Mouse (Mus musculus) lung, postnatal 36 days (tissue): Measurements from ENCODE around the gene Gm20388.
A peak's percentile ranks its signal among the peaks of the same experiment; 100 is the strongest.

Experiments
- DNase-seq: peaks from one replicate; pipeline ENCODE4 v3.0.0; 2022; ENCODE audit warnings: mixed read lengths

Gm20388 gene

DNA sequence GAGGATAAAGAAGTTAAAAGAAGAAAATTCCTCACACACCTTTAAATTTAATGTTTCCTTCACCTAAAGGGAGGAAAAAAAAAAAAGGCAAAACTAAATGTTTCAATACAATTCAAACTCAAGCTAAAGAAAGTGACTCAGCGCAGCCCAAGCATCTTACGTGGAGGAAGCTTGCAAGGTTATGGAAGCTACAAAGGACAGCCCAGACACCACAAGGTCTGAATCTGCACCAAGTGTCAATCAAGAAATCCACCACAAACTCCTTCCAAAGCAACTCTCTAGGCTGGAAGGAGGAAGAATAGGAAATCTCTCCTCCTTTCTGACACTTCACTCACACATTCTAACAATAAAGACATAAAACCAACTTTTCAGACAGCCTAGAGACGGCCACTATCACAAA, 3068.8 kb downstream of the Gm20388 start:
- DNase-seq: no peak

DNA sequence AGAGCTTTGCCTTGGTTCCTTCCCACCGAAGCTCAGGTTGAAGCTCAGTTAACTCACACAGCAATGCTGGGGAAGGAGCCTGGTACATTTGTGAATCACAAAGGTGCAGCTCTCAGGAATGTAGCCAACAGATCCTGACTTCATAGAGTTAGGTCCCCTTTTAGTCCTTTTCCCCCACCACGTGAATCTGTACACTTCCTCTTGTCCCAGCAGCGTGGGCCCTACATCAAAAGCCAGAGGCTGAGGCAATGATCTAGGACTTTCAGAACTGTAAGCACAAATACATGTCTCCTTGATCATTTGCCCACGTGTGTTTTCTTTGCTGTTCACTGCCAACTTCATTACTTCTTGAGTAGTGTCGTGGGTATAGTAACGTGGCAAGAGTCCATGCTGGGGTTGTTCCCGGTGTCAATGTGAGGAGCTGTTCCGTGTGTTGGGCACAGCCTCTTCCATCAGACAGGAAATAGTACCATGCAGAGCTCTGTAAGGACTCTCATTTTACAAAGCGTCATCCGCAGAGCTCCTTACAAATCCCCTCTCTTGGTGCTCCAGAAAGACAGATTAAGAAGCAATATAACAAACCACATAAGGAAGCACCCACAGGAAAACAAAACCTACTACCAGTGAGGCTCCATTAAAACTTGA, 3069.3 kb downstream of the Gm20388 start:
- peak; percentile 60 for DNase-seq

DNA sequence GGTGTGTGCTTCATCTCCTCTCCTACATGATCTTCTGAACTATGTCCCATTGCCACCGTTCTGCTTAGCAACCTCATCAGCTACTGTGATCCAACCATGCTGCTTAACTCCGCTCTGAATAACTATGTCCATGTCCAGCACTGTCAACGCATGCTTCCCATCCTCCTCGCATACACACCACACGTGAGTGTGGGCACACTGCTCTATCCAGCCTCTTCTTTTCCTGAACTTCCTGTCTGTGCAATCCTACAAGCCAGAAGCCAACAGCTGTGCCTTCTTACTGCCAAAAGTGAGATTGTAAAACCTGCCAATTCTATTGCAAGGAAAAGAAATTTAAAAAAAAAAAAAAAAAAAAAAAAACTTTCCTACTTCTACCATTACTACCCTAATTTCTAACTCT, 3071.0 kb downstream of the Gm20388 start:
- peak; percentile 36 for DNase-seq

DNA sequence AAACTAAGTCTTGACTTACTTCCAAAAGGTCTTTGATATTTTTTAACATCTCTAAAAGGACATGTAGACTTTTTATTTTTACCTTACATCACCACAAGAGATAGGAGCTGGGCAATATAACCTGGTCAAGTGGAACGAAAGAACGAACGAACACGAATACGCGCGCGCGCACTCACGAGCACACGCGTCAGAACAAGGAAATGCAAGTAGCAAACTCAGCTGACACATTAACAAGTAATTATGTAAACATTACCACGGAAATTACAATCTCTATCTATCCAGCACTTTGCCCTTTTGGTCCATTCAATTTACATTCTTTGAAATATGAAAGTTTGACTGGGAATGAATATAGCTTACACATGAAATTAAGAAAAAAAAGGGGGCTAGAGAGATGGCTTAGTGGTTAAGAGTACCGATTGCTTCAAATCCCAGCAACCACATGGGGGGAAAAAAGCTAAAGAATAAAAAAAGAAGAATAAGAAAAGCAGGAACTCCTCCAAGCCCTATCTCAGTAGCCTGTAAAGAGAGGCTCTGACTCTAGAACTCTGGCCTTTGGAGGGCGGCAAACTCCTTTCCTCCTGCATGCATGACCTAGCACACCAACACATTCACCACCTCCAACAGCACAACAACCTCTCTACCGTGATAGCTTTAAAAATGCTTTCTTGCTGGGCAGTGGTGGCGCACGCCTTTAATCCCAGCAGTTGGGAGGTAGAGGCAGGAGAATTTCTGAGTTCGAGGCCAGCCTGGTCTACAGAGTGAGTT, 3072.7 kb downstream of the Gm20388 start:
- peak; percentile 37 for DNase-seq

DNA sequence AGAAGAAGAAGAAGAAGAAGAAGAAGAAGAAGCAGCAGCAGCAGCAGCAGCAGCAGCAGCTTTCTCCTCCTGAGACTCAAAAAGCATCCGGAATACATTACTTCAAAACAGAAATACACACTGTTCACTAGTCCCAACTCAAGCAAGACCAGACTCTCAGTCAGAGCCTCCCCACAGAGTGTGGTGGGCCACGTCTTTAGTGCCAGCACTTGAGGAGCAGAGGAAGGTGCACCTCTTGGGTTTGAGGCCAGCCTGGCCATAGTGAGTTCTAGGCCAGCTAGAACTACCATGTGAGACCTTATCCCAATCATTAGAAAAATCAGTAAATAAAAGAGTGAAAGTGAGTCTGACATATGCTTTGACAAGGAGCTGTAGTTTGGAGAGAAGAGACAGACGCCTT, 3073.5 kb downstream of the Gm20388 start:
- no peak for DNase-seq

DNA sequence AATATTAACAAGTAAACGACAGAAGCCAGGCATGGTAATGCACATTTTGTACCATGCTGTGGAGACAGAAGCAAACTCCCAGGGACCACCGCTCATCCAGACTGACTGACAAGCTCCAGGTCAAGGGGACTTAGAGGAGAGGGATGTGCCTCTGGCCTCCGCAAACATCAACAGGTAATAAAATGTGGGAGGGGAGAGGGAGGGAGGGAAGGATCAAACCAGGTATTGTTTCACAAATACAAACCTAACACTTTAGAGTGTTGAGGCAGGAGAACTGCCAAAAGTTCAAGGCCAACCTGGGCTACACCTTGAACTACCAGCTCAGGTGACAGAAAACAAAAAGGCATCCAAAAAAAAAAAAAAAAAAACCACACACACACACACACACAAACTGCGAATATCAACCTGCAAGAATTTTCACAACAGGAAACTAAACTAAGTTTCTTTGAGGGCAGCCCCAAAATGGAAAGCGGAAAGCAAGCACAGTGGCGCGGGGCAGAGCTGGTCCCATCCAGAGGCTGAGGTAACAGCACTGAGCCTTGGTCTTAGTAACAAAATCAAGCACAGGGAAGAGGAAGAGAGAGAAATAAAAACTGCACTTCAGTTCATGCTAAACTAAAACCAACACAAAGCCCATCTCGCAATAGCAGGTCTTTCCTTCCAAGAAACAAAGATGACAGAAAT, 3076.0 kb downstream of the Gm20388 start:
- no peak for DNase-seq

DNA sequence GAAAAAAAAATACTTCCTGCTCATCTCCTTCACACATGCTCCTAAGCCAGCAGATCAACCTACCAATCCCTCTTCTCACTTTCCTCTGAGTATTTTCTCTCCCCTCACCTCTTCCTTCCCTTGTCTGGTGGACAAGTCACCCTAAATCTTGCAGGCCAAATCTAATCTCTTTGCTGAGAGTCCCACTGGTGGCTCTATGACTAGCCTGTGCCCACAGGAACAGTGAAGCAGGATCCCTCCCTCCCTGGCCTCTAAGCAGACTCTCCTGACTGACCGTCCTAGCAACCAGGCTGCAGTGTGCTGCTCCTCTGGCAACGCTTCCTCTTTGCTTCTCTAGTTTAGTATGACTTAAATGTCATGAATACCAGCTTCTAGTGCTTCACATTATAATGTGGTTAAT, 3076.6 kb downstream of the Gm20388 start:
- no peak for DNase-seq

DNA sequence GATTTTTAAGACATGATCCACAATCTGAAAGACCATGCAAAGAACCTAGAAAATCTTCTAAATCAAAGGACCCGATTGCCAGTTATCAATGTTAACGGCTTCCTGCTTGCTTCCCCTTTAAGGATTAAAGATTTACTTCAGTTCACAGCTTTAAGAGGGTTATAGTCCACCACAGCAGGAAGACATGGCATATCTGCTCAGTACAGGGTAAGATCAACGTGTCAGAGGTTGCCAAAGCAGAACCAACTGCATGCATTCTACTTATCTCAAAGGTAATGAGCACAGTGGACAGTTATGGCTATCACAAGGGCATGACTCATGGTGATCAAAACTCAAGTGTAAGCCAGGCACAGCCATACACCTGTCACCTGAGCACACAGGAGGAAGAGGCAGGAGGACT, 3078.3 kb downstream of the Gm20388 start:
- DNase-seq: no peak

DNA sequence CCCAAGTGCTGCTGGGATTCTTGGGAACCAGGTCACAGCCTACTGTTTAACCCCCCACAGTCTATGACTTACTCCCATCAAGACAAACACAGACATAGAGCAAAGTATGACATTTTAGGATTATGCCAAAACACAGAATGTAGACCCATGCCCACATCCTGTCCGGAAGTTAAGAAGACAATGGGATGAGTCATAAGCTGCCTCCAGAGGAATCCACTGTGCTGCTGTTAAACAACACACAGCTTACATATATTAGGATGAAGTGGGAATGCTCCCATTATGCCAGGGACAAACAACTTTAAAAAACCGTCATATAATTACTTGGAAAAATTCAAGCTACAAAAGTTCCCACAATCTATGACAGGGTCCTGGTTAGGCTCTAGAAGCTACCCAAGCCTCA, 3079.3 kb downstream of the Gm20388 start:
- DNase-seq: no peak

DNA sequence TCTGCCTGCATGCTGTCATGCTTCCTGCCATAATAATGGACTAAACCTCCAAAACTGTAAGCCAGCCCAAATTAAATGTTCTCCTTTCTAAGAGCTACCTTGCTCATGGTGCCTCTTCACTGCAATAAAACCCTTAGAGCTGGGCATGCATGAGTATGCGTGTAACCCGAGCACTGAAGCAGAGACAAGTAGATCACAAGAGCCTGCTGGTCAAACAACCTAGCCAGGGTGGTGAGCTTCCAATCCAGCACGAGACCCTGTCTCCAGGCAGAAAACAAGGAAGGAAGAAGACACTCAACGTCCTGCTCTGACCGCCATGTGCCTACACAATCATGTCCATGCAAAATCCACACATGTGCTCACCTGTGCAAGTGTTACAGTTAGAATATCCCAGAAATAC, 3080.7 kb downstream of the Gm20388 start:
- DNase-seq: no peak

DNA sequence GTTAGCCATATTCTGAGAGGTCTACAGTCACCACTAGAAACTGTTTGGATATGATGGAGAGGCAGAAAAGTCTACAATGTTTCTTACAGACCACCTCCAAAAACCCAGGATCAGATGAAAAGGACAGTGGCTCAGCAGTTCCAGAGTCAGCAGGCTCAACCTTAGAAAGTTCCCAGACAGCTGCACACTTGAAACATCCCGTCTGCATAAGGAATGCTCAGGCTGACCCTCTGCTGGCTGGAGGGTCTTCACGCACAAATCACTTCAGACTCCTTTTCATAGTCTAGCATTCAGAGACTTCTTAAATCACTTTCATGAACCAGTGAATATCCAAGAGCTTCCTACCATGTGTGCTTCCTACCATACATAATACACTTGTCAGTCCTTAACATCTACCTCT, 3081.7 kb downstream of the Gm20388 start:
- DNase-seq: no peak

DNA sequence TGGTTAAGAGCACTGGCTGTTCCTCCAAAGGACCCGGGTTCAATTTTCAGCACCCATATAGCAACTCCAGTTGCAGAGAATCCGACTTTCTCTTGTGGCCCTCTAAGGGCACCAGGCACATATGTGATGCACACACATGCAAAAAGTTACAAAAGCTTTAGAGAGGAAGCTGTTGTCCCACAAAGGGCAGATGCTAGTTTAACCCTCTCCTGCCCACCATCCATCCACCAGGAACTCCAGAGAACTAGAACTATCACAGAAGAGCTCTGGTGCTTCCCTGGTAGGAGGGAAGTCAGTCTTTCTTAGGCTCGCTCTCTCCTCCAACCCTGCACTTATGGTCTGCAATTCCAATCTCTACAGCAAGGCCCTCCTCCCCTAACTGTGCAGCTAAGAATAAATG, 3082.4 kb downstream of the Gm20388 start:
- no peak for DNase-seq

DNA sequence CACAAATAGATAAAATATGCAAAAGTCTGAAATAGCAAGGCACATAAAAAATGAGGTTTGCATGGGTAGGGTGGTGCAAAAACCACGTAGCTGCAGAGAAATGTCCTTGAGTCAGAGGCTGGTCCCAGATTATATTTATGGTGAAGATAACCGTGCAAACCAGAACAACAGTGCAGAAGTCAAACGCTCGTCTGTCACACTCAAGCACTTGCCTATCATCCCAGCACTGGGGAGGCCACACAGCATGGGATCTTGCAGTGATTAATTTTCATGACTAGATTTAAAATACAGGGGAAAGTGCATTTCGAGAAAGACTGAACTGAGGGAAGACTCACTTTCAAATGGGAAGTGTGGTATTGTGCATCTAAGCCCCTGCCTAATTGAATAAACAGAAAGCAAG, 3083.1 kb downstream of the Gm20388 start:
- no peak for DNase-seq

DNA sequence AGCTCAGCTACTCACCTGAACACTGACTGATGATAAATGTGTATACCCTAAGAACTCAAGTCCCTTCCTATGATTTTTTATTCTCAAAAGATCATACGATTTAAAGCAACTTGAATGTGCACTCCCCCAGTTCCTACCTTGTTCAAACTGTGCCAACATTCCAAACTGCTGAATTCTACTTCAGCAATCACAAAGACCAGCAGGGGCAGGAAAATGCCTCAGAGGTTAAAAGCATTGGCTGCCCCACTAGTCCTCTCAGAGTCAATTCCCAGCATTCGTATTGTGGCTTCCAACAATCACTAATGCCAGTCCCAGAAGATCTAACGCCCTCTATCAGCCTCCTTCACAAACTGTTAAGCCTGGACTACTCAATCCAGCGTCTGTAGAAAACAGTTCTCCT, 3087.3 kb downstream of the Gm20388 start:
- no peak for DNase-seq

DNA sequence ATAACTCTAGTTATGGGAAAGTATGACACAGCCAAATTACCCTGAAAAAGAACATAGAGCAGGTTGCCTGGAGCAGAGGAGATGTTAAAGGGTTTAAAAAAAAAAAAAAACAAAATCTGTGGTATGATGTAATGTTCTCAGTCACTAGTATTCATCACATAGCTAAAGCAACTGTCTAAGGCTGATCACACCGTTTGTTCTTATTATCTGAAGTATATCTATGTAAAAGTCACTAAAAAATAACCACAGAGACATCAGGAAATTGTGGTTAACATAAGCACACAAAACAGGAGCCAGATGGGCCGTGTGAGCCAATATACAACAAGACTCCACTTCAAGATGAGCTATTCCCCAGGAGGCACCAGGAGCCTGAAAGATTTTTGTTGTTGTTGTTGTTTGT, 3089.7 kb downstream of the Gm20388 start:
- no peak for DNase-seq

DNA sequence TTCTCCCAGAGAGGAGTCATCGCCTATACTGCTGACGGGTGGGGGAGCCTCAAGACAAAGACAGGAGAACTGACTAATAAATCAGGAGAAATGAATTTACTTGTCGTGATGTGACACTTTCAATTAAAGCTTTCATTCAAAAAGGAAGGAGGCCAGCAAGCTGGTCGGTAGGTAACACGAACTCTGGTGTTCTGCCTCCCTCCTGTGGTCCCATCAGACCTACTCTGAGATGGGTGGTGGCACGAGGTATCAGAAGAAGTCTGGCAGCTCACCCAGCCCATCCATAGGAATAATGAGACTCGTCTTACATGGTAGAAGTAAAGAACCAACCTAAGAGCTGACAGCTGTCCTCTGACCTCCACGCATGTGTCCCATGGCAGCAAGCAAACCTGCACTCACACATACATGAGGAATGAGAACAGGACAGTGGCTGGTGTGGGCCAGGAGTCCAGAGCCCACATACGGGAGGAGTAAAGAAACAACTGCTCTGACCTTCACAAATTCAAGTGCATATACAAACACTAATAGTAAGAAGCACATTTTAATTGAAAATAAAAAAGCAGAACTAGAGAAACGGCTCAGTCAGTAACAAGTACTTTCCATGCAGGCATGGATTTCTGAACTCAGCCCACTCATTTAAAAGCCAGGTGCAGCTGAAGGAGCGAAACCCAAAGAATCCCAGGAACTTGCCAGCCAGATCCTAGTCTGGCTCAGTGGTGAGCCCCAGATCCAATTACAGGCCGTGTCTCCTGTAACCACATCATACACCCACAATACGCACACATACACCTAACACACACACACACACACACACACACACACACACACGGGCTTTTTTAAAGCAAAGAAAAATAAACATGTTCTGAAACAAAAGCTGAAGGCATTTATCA, 3093.6 kb downstream of the Gm20388 start:
- no peak for DNase-seq

DNA sequence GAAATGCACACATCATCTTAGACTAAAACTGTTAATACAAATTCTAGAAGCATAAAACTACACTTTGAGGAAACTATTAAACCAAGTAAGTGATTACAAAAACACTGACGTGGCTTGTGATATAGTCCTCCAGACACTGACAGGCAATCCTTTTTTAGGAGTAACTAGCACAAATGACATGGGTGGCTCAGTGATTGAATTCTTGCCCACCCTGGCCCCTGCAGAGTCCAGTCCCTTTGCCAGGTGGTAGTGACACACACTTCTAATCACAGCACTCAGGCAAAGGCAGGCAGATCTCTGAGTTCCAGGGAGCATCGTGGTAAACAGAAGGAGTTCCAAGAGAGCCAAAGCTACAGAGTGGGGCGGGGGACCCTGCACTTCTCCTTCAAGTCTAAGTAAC, 3094.7 kb downstream of the Gm20388 start:
- DNase-seq: no peak

DNA sequence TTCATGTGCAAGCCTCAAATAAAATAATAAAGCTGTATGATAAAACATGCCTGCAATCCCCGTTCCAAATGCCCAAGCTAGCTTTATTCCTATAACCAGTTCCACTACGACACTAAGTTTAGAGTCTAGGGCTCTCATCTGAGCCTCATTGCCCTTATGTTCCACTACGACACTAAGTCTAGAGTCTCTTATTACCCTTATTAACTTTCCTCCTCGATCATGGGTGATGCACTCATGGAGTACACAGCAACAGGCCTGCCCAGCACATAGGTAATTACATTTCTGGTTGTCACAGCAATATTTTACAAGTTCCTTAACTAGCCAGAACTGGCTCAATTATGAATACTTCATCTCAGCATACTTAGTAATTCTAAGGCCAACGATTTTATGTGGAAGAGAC, 3095.2 kb downstream of the Gm20388 start:
- no peak for DNase-seq

DNA sequence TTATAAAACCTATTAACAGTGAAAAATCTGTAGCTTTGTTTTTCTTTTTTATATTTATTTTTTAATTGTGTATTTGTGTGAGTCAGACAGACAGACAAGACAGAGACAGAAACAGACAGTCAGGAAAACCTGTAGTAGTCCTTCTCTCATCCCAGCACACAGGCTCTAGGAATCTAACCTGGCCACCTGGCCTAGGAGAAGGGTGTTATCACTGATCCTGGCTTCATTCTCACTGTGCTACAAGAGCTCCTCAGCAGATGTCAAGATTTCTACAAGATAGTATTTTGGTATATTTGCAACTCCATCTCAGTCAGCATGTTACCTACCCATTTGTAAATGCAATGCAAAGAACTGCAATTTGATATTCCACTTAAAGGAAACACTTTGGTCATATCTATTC, 3100.7 kb downstream of the Gm20388 start:
- no peak for DNase-seq

DNA sequence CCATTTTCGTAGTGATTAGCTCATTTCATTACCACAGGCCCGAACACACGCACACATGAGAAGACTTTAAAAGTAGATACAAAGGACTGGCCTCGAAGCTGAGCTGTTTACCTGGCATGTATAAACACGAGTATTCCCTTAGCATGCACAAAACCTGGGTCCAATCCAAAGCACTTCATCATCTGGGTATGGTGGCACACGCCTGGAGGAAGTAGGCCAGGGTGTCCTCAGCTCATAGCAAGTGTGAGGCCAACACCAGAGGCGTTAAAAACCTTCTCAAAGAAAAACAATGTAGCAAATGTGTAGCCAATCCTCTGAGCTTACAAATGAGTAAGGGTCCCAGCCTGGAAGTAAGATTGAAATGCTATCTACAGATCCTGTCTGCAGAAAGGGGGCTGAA, 3103.8 kb downstream of the Gm20388 start:
- no peak for DNase-seq

DNA sequence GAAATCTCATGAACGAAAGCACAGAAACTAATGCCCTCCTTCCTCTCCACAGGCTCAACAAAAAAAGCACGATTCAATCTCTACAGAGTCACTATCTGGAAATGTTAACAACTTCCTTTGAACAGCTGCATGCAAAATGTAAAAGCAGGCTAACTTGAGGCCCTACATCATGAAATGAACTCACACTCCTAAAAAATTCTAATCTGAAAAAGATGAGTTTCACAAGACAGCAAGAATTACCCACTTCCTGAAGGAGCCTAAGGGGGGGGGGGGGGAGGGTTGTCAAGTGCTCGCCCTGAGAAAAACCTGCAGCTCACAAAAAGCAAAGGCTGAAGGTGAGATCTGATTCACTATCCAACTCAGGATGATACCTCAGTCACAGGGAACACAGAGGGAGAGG, 3104.4 kb downstream of the Gm20388 start:
- DNase-seq: no peak

DNA sequence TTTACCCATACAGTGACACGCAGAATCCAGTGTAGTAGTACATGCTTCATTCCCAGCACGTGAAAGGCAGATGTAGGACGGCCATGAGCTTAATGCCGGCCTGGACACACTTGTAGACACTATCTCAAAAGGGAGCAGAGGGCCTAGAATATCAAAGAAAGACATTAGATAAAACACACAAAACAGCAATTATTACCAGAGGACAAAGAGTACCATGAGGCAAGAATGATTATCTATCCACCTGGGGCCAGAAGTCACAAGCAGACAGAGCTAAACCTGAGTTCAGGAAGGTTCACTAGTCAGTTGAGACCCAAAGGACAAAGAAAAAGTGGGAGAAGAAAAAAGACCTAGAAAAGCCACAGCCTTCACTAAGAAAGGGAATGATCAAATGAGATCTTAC, 3106.5 kb downstream of the Gm20388 start:
- no peak for DNase-seq

DNA sequence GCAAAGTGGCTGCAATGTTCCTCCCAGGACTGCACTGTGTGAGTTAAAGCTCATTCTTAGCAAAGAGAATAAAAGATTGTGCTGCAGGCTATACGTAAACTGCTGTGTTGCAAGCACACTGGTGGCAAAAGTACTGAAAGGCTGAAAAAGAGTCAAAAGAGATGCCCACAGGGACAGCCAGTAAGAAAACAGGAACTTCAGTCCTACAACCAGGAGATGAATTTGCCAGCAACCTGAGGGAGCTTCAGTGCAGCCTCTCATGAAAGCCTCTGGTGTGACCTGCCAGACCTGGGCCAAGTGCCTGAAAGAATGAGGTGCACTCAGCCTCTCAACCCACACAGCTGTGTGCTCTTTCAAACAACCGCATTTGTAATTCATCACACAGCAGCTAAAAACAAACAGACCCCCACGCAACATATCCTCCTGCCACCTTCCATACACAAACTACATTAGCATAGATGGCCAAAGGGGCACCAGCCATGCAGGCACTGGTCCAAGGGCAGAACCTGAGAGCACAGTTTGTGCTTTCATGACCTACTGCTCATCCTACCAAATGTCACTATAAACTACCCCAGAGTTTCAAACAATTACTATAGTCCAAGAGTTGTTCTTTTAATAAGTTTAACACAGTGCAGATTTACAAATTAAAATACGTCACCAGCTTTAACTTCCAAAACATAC, 3108.0 kb downstream of the Gm20388 start:
- DNase-seq: no peak
